Mouse (Mus musculus): ENCODE data around the gene Hap1. TPM values are rescaled to one million over a fixed set of nuclear protein-coding genes. Genes with fewer than 3 reads are reported as not detected.
A peak's percentile ranks its signal among the peaks of the same experiment; 100 is the strongest.

Gene Hap1
- polyA plus RNA-seq, 1 experiment, result 35.2 TPM

DNA sequence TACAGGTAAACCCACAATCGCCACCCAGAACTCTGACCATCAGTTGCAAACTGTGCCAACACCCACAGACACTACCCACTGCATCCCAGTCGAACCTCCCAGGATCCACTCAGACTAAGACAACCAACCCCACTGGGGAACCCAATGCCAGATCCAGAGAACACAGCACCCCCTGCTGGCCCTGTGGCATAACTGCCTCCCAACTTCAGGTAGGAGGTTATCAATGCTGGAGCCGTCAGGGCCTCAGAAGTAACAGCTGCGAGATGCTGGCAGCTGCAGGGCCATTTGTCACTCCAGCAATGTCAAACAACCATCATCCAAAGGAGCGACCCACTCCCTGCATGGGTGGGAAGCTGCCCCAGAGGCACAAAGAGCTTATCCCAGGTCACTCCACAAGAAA, 58.1 kb downstream of the Hap1 start:
- Histone ChIP-seq H3K27me3 (ENCODE audit: control insufficient read depth, insufficient read depth, low read length) (no peaks in the 10 kb centered on the region), H3K36me3 (ENCODE audit: control insufficient read depth, insufficient read depth, low read length) (no peaks in the 10 kb centered on the region), H3K4me1 (ENCODE audit: control insufficient read depth, insufficient read depth, low read length) (peaks cover 2% of the 10 kb centered on the region), H3K27ac (ENCODE audit: control insufficient read depth, insufficient read depth, low read depth, low read length) (no peak overlapping the region), H3K4me3 (ENCODE audit: control insufficient read depth, low read depth, low read length) (peak overlapping the region; percentile 25; the same call in 1 of the 2 replicates)
- TF ChIP-seq CTCF (IDR thresholded peaks at IDR 0.05; ENCODE audit: control insufficient read depth, insufficient read depth, insufficient replicate concordance, low read depth, low read length) (peak; percentile 64), POLR2A (IDR thresholded peaks at IDR 0.05; ENCODE audit: control insufficient read depth, low read depth, low read length) (no peak)

Other genes starting within 250 kb of the Hap1 start
- not detected in 2 replicates for gene Krt13, start 234.6 kb downstream of the Hap1 start, polyA plus RNA-seq (2012; rRNA removed)
- 0.96 and 2.8 TPM in 2 replicates for gene Krt15, start 220.2 kb downstream of the Hap1 start, polyA plus RNA-seq (2012; rRNA removed)
- 0.75 and 10.1 TPM in 2 replicates for gene Krt19, start 207.5 kb downstream of the Hap1 start, polyA plus RNA-seq (2012; rRNA removed)
- not detected in 2 replicates for gene Krt9, start 162.9 kb downstream of the Hap1 start, polyA plus RNA-seq (2012; rRNA removed)
- 1.2 TPM in 1 of 2 replicates, not detected in the other for gene Krt14, start 148.6 kb downstream of the Hap1 start, polyA plus RNA-seq (2012; rRNA removed)
- not detected in 2 replicates for gene Krt16, start 107.2 kb downstream of the Hap1 start, polyA plus RNA-seq (2012; rRNA removed)
- gene Krt17, start 95.1 kb downstream of the Hap1 start, polyA plus RNA-seq (2012; rRNA removed), result not detected in 2 replicates
- gene Krt42, start 86.3 kb downstream of the Hap1 start, polyA plus RNA-seq (2012; rRNA removed), result not detected in 2 replicates
- 260 and 396 TPM in 2 replicates for gene Eif1, start 36.2 kb downstream of the Hap1 start, polyA plus RNA-seq (2012; rRNA removed)
- 0.43 TPM in 1 of 2 replicates, not detected in the other for gene Gast, start 21.7 kb downstream of the Hap1 start, polyA plus RNA-seq (2012; rRNA removed)
- gene Jup, start 41.6 kb upstream of the Hap1 start, polyA plus RNA-seq (2012; rRNA removed), result 103 TPM in 2 replicates
- gene P3h4, start 58.7 kb upstream of the Hap1 start, polyA plus RNA-seq (2012; rRNA removed), result 8.5 and 9.0 TPM in 2 replicates
- gene Fkbp10, start 59.6 kb upstream of the Hap1 start, polyA plus RNA-seq (2012; rRNA removed), result 6.6 and 7.7 TPM in 2 replicates
- 145 and 152 TPM in 2 replicates for gene Nt5c3b, start 85.7 kb upstream of the Hap1 start, polyA plus RNA-seq (2012; rRNA removed)
- 422 and 444 TPM in 2 replicates for gene Klhl10, start 85.8 kb upstream of the Hap1 start, polyA plus RNA-seq (2012; rRNA removed)
- gene Klhl11, start 116.6 kb upstream of the Hap1 start, polyA plus RNA-seq (2012; rRNA removed), result 10.2 and 11.2 TPM in 2 replicates
- 24.7 and 30.4 TPM in 2 replicates for gene Acly, start 171.9 kb upstream of the Hap1 start, polyA plus RNA-seq (2012; rRNA removed)
- gene Ttc25, start 189.5 kb upstream of the Hap1 start, polyA plus RNA-seq (2012; rRNA removed), result 70.4 and 74.1 TPM in 2 replicates
- 3.3 and 3.7 TPM in 2 replicates for gene Cnp, start 218.8 kb upstream of the Hap1 start, polyA plus RNA-seq (2012; rRNA removed)

Measured in testis, adult 2 months (tissue).